Mouse (Mus musculus) heart, postnatal 25 days (tissue): ENCODE results near the gene Dock6. TPM values are rescaled to one million over a fixed set of nuclear protein-coding genes. Genes with fewer than 3 reads are reported as not detected.
A peak's percentile ranks its signal among the peaks of the same experiment; 100 is the strongest.

Experiments
- DNase-seq: peaks from one replicate; pipeline ENCODE4 v3.0.0; 2022; ENCODE audit warnings: low spot score
- intact Hi-C: fragments of 180-260 bp; cut with DNase I; formaldehyde crosslinking; loops from one replicate; pipeline ENCODE4 v1.15.1; 2025
- microRNA-seq: library from miRNA; unstranded; fragments of <30 nt; microRNA quantifications from one replicate; pipeline ENCODE4 v1.2.0, GENCODE M21; 2022
- total RNA-seq, 2 experiments: library from RNA; stranded (reverse); gene quantifications; 2 replicates each; pipeline ENCODE4 v1.2.3; 2021

The Dock6 gene
- total RNA-seq, 2 experiments from 2014 or later: 34.9 to 36.9 TPM

- intact Hi-C loops: no loop called here
- DNase-seq: no peak
These were observed 93.6 kb downstream of the Dock6 start for GRCm38 (mm10) chr9:21758576-21759529.

GRCm38 (mm10) chr9:21754516-21755321, 97.7 kb downstream of the Dock6 start:
- DNase-seq: no peak
- intact Hi-C loops: no loop called here

- DNase-seq: peak; percentile 78
- intact Hi-C loops: no loop called here
These were observed 98.4 kb downstream of the Dock6 start for GRCm38 (mm10) chr9:21754003-21754402.

- intact Hi-C loops: no loop called here
- DNase-seq: peak; percentile 64
These were observed 100.1 kb downstream of the Dock6 start for GRCm38 (mm10) chr9:21752252-21752792.

- DNase-seq: no peak
- intact Hi-C loops: loop anchor here (2.0 kb wide), 1 partner anchor 53 kb away; no protein-coding TSS in a partner anchor
These were observed 101.1 kb downstream of the Dock6 start for GRCm38 (mm10) chr9:21751347-21751746.

- intact Hi-C loops: loop anchor here (2.0 kb wide), 1 partner anchor 54 kb away; no protein-coding TSS in a partner anchor
These were observed 102.1 kb downstream of the Dock6 start for GRCm38 (mm10) chr9:21750370-21750769.

More at GRCm38 (mm10) chr9:21750370-21750769, 102.1 kb downstream of the Dock6 start:
- DNase-seq: no peak

Small RNAs within 50 kb of the gene (microRNA-seq; reads per million reads assigned to microRNA genes)
- gene Mir7083: 11.1 reads per million, percentile 25 among the genes with 10 or more reads in this experiment

Other genes starting within 250 kb of the Dock6 start
- 10 to 100 TPM; 46.4 to 48.1 TPM for gene Smarca4, start 236.5 kb downstream of the Dock6 start, total RNA-seq
- gene Ldlr, start 129.2 kb downstream of the Dock6 start, total RNA-seq: 1 to 10 TPM; 2.7 to 3.1 TPM
- gene Spc24, start 92.3 kb downstream of the Dock6 start, total RNA-seq: 1 to 10 TPM; 3.2 to 4.0 TPM
- gene Kank2, start 53.9 kb downstream of the Dock6 start, total RNA-seq: 10 to 100 TPM; 52.5 to 58.0 TPM
- not detected for gene Angptl8, start 17.1 kb downstream of the Dock6 start, total RNA-seq
- 10 to 100 TPM in 1 of 2 experiments, 1 to 10 TPM in 1; 9.2 to 12.1 TPM for gene Rab3d, start 65.6 kb upstream of the Dock6 start, total RNA-seq
- gene Ccdc159, start 74.8 kb upstream of the Dock6 start, total RNA-seq: 1 to 10 TPM; 1.8 to 2.8 TPM
- 10 to 100 TPM; 39.4 to 46.2 TPM for gene Tmem205, start 74.9 kb upstream of the Dock6 start, total RNA-seq
- 1 to 10 TPM; 1.5 to 2.0 TPM for gene Plppr2, start 84.4 kb upstream of the Dock6 start, total RNA-seq
- 1 to 10 TPM; 5.8 to 7.4 TPM for gene Swsap1, start 103.1 kb upstream of the Dock6 start, total RNA-seq
- gene Epor, start 110.9 kb upstream of the Dock6 start, total RNA-seq: 1 to 10 TPM in 1 of 2 experiments, under 1 TPM in 1; 0.83 to 1.6 TPM
- 1 to 10 TPM; 2.0 to 3.2 TPM for gene Rgl3, start 136.8 kb upstream of the Dock6 start, total RNA-seq
- not detected for gene Ccdc151, start 150.0 kb upstream of the Dock6 start, total RNA-seq
- 10 to 100 TPM; 63.0 to 71.8 TPM for gene Prkcsh, start 150.2 kb upstream of the Dock6 start, total RNA-seq
- under 1 TPM; 0.21 to 0.50 TPM for gene Elavl3, start 199.4 kb upstream of the Dock6 start, total RNA-seq
- not detected for gene Gm49318, start 218.6 kb upstream of the Dock6 start, total RNA-seq
- 1 to 10 TPM; 4.0 to 4.3 TPM for gene Zfp653, start 218.7 kb upstream of the Dock6 start, total RNA-seq
- gene Ecsit, start 232.8 kb upstream of the Dock6 start, total RNA-seq: 100 to 1,000 TPM; 103 TPM
- 10 to 100 TPM in 1 of 2 experiments, 1 to 10 TPM in 1; 7.6 to 10.4 TPM for gene Cnn1, start 246.6 kb upstream of the Dock6 start, total RNA-seq